Mouse (Mus musculus) lung, postnatal 0 days (tissue): ENCODE measurements around the gene Itprip.

Experiments
- CTCF ChIP-seq: IDR thresholded peaks from 2 replicates; pipeline ENCODE4 v1.5.1; 2016; ENCODE audit warnings: antibody characterized with exemption, mild to moderate bottlenecking
- EP300 ChIP-seq: IDR thresholded peaks from 2 replicates; pipeline ENCODE4 v1.6.1; 2016; ENCODE audit warnings: antibody characterized with exemption, mild to moderate bottlenecking, control low read depth

DNA sequence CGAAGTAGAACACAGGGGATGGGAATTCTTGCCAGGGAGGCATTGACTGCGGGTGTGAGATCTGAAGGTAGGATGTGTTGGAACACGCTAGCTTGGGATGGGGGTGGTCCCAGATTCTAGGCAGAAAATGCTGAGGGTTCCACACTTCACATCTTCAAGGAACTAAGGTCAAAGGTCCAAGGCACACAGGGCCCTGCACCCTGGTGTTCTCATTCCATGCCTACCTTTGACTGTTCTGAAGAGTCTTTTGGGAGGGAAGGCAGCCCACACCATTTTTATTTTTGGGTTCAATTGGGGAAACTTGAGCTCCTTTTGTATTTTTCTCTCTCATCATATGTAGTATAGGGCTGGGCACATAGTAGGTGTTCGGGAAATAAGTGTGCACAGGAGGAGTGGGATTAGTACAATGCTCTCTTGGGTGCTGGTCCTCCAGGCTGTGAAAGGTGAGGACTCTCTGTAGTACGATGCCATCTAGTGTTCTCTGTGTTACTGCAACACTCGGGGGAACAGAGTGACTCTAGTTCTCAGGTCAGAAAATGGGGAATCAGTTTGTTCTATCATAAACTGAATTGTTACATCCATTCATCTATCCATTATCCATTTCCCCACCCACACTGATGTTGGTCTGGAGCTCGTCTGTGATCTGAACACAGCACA, 13.0 kb upstream of the Itprip start:
- TF ChIP-seq CTCF, result peak; percentile 93
- TF ChIP-seq EP300, result no peak
